Mouse (Mus musculus) forebrain, postnatal 0 days (tissue): ENCODE data around the gene Cnfn. TPM values are rescaled to one million over a fixed set of nuclear protein-coding genes. Genes with fewer than 3 reads are reported as not detected.

Experiments used
- ATAC-seq: fragments of 200-750 bp; cut with Nextera tagmentation; 2 replicates; pipeline ENCODE4 v1.8.0; 2017; ENCODE audit warnings: mild to moderate bottlenecking, moderate library complexity
- DNase-seq: peaks from one replicate; pipeline ENCODE4 v3.0.0-alpha.2; 2015
- H3K27ac ChIP-seq: fragments of 300-500 bp; sonication (generic); 2 replicates; pipeline ENCODE4 v1.5.1; 2014; ENCODE audit warnings: low read depth, mild to moderate bottlenecking, antibody characterized with exemption, low read length, moderate library complexity, mixed read lengths
- H3K27me3 ChIP-seq: fragments of 300-500 bp; sonication (generic); 2 replicates; pipeline ENCODE4 v1.6.1; 2014; ENCODE audit warnings: mild to moderate bottlenecking, low read length, mixed read lengths; ENCODE audit not compliant: insufficient read depth
- H3K36me3 ChIP-seq: fragments of 300-500 bp; sonication (generic); 2 replicates; pipeline ENCODE4 v1.6.1; 2014; ENCODE audit warnings: mild to moderate bottlenecking, moderate library complexity; ENCODE audit not compliant: insufficient read depth
- H3K4me1 ChIP-seq: fragments of 300-500 bp; sonication (generic); 2 replicates; pipeline ENCODE4 v1.6.1; 2014; ENCODE audit warnings: antibody characterized with exemption; ENCODE audit not compliant: insufficient read depth
- H3K4me2 ChIP-seq: fragments of 300-500 bp; sonication (generic); 2 replicates; pipeline ENCODE4 v1.6.1; 2014; ENCODE audit warnings: low read depth, mild to moderate bottlenecking, moderate library complexity
- H3K4me3 ChIP-seq: fragments of 300-500 bp; sonication (generic); 2 replicates; pipeline ENCODE4 v1.5.1; 2014; ENCODE audit warnings: low read depth, low read length, mixed read lengths
- H3K9ac ChIP-seq: fragments of 300-500 bp; sonication (generic); 2 replicates; pipeline ENCODE4 v1.6.1; 2014; ENCODE audit warnings: mild to moderate bottlenecking
- H3K9me3 ChIP-seq: fragments of 300-500 bp; sonication (generic); 2 replicates; pipeline ENCODE4 v1.6.1; 2016; ENCODE audit warnings: low read length
- CTCF ChIP-seq: sonication (generic); IDR thresholded peaks from 2 replicates; pipeline ENCODE4 v1.5.1; 2016; ENCODE audit warnings: antibody characterized with exemption, control low read depth, low read depth
- WGBS: fragments of 180-500 bp; shearing (Covaris S2); extraction: QIAGEN DNeasy Blood & Tissue Kit; methylation state at CpG from one replicate; pipeline ENCODE4 v1.1.7; 2014; 5-methylcytosine and 5-hydroxymethylcytosine counted together
- polyA plus RNA-seq: library from polyadenylated mRNA; unstranded; fragments of >200 nt; fragmentation: Nextera tagmentation; extraction: Ambion mirVana; gene quantifications from 2 replicates; pipeline ENCODE4 v1.2.1, GENCODE M21; 2015
- total RNA-seq: library from RNA; depleted of rRNA; stranded (reverse); fragments of >200 nt; gene quantifications from 2 replicates; pipeline ENCODE4 v1.2.3, GENCODE M21; 2014

The Cnfn gene
- total and polyA plus RNA-seq, 2 experiments from 2014 or later = not detected

DNA sequence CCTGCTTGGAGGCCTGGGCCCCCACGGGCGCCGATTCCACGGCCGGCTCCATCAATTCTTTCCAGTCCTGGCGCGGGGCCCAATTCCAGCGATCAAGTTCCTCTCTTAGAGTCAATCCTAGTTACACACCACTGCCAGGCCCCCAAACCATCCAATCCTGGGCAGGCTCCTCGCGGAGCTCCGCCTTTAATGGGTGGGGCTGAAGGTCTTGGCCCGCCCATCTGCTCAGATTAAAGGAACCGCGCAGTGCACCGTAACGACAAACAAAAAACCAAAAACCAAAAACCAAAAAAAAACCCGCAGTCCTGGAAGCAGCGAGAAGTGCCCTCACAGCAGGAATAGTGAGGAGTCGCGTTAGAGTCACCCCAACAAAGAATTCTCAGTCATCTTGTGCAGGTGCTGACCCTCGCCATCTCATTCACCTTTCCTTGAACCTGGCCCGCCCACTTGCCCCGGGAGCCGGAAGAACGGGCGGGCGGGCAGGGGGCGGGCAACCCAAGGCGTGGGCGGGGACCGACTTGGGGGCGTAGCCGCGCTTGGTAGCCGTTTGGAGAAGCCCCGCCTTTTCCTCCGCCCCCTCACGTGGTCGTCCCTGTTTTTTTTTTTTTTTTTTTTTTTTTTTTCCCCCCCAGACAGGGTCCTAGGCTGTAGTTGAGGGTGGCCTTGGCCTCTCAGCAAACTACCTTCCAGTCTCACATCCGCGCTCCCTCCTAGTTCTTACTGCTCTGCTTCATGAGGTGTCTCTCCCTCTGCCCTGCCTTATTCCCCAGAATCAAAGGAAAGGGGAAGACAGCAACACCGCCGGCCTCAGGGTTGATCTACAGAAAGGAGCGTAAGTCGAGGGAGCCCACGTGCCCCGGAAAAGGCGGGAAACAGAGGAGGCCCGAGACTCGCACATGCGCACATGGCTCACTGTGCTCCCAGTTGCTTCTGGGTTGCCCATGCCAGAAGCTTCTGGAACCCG, 26.3 kb upstream of the Cnfn start:
- H3K9ac ChIP-seq = peak overlapping the region; percentile 64
- peak overlapping the region; percentile 65 for H3K4me3 ChIP-seq
- H3K4me2 ChIP-seq = peak overlapping the region; percentile 65
- DNase-seq (peak; percentile 97), ATAC-seq (peak; percentile 99)
- H3K36me3 ChIP-seq = no peaks in the 10 kb centered on the region
- WGBS = 6% methylated on average over 44 of the region's 52 CpGs
- peaks cover 22% of the 10 kb centered on the region for H3K4me1 ChIP-seq
- H3K27ac ChIP-seq = peak overlapping the region; percentile 81
- H3K9me3 ChIP-seq = no peaks in the 10 kb centered on the region
- no peaks in the 10 kb centered on the region for H3K27me3 ChIP-seq
- no peak for TF ChIP-seq CTCF

DNA sequence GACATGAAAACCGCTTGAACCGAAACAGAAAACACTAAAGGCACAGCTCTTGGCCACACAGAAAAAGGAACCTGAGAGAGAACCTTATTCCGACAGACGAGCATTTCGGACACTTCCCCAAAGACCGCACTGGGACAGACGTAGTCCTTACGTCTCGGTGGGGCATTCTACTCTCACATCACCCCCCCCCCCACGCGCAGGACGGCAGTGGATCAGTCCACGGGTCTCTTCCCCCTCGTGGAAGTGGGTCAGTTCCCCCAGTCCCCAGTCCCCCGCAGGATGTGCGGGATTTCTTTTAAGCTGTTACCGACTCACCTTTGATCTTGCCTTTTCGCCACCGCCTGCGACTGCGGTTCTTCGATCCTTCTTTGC, 25.6 kb upstream of the Cnfn start:
- H3K9ac ChIP-seq = peak overlapping the region; percentile 64

DNA sequence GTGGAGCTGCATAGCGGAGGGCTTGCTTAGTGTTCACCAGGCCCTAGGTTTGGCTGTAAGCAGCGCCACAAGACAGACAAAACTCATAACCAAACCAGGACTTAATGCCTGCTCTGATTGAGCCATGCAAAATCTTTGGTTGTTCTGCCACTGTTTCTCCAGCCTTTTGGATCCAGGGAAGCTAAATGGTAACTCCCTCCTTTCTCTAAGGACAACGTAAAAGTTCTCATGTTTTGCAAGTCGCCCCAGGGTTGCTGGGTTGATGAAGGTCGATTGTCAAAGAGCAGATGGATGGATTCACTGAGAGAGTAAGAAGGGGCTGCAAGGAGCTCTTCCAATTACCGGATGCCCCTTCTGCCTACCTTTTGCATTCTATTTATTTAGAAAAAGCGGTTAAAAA, 25.2 kb upstream of the Cnfn start:
- WGBS = 17% methylated on average over 7 of the region's 7 CpGs
- Histone ChIP-seq H3K4me2 (peak overlapping the region; percentile 65), H3K4me1 (peaks cover 28% of the 10 kb centered on the region), H3K4me3 (peak overlapping the region; percentile 65), H3K27ac (peak overlapping the region; percentile 79), H3K27me3 (no peaks in the 10 kb centered on the region), H3K9ac (peak overlapping the region; percentile 64), H3K36me3 (no peaks in the 10 kb centered on the region), H3K9me3 (no peaks in the 10 kb centered on the region)
- DNase-seq (peak; percentile 25), ATAC-seq (no peak)
- no peak for TF ChIP-seq CTCF

More for the DNA sequence above, 25.6 kb upstream of the Cnfn start:
- Histone ChIP-seq H3K27me3 (no peaks in the 10 kb centered on the region), H3K4me3 (peak overlapping the region; percentile 65), H3K4me1 (peaks cover 26% of the 10 kb centered on the region), H3K36me3 (no peaks in the 10 kb centered on the region), H3K4me2 (peak overlapping the region; percentile 65), H3K27ac (peak overlapping the region; percentile 79), H3K9me3 (no peaks in the 10 kb centered on the region)
- TF ChIP-seq CTCF = no peak
- 1% methylated on average over 22 of the region's 22 CpGs for WGBS
- DNase-seq (no peak), ATAC-seq (peak; percentile 58)

DNA sequence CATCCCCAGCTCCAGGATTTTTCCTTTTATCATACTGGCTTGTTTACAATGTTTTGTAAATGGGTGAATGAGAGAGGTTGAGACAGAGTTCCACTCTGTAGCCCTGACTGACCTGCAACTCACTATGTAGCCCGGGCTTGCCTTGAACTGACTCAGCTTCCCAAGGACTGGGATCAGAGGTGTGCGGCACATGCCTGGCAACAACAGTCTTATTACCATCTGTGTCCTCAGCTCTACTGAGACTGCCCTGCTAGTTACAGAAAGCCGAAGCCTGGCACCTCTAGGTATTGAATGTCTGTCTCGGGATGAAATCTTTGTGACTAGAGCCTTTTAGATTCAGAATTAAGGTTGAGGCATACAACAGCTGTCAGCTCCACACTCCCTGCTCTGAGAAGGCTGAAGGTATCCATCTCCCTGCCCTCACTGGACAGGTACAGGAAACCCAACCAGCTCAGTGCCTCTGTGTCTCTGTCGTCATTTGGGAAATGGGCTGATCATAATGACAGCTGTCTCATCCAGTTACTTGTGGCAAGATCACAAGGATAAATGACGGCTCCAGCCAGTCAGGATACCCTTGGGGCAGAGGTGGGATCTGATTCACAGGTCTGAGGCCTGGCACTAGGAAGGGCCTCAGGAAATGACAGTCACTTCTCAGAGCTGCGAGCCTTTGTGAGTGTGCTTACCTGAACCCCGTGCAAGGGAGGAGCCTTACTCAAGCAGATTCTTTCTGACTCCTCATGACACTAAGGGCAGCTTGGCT, 24.1 kb upstream of the Cnfn start:
- Histone ChIP-seq H3K27ac (no peak overlapping the region), H3K4me2 (peak overlapping the region; percentile 65), H3K27me3 (no peaks in the 10 kb centered on the region), H3K4me1 (peaks cover 28% of the 10 kb centered on the region), H3K9me3 (no peaks in the 10 kb centered on the region), H3K4me3 (peak overlapping the region; percentile 65; the same call in 1 of the 2 replicates), H3K9ac (peak overlapping the region; percentile 64; the same call in 1 of the 2 replicates), H3K36me3 (no peaks in the 10 kb centered on the region)
- DNase-seq (no peak), ATAC-seq (no peak)
- TF ChIP-seq CTCF = no peak
- 73% methylated on average over 8 of the region's 8 CpGs for WGBS

DNA sequence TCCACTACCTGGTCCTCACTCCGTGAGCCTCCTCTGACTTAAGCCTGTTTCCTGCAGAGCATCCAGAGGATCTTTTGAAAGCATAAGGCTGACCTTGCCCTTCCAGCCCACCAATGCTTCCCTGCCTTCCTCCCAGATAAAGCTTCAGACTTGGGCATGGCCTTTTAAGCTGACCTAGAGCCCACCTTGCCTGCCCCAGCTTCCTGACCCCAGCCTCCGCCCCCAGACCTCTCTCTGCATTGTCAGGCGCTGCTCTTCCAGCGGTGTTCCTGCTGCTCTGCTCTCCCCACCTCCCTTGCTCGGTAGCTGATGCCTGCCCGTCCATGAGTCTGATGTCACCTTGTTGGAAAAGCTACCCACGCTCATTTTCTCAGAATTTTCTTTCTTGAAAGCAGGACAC, 23.3 kb upstream of the Cnfn start:
- no peaks in the 10 kb centered on the region for H3K27me3 ChIP-seq
- H3K27ac ChIP-seq = no peak overlapping the region
- peak overlapping the region; percentile 14; the same call in 1 of the 2 replicates for H3K9ac ChIP-seq
- peaks cover 7% of the 10 kb centered on the region for H3K36me3 ChIP-seq
- WGBS = 33% methylated on average over 7 of the region's 7 CpGs
- ATAC-seq (no peak), DNase-seq (no peak)
- peaks cover 28% of the 10 kb centered on the region for H3K4me1 ChIP-seq
- H3K4me3 ChIP-seq = no peak overlapping the region
- TF ChIP-seq CTCF = no peak
- no peak overlapping the region for H3K4me2 ChIP-seq
- H3K9me3 ChIP-seq = no peaks in the 10 kb centered on the region

- no peaks in the 10 kb centered on the region for H3K9me3 ChIP-seq
- no peak overlapping the region for H3K4me3 ChIP-seq
- H3K27me3 ChIP-seq = no peaks in the 10 kb centered on the region
- 74% methylated on average over 2 of the region's 2 CpGs for WGBS
- TF ChIP-seq CTCF = no peak
- H3K4me1 ChIP-seq = peaks cover 28% of the 10 kb centered on the region
- no peak overlapping the region for H3K9ac ChIP-seq
- H3K27ac ChIP-seq = no peak overlapping the region
- peaks cover 15% of the 10 kb centered on the region for H3K36me3 ChIP-seq
- ATAC-seq (no peak), DNase-seq (no peak)
- H3K4me2 ChIP-seq = no peak overlapping the region
Observed at GRCm38 (mm10) chr7:25391856-25392453, 22.4 kb upstream of the Cnfn start.
